Mouse (Mus musculus): Measurements from ENCODE around the gene Iars2. TPM values are rescaled to one million over a fixed set of nuclear protein-coding genes. Genes with fewer than 3 reads are reported as not detected.

Gene Iars2
- total and polyA plus RNA-seq, 3 experiments: 39.9 to 43.9 TPM; not detected in 1

- no peak for TF ChIP-seq ZMIZ1 (IDR thresholded peaks at IDR 0.05; ENCODE audit: low read depth, low read length)
- TF ChIP-seq TAL1 (IDR thresholded peaks at IDR 0.05; ENCODE audit: low read length): no peak
- TF ChIP-seq EP300 (IDR thresholded peaks at IDR 0.05; ENCODE audit: low read depth in 1 of 2, low read length in 2 of 2): no peak
- no peak for TF ChIP-seq USF2 (IDR thresholded peaks at IDR 0.05; ENCODE audit: borderline replicate concordance in 1 of 2, insufficient read depth in 1 of 2, low read depth in 1 of 2, low read length in 2 of 2)
- no peak for TF ChIP-seq SMC3 (IDR thresholded peaks at IDR 0.05; ENCODE audit: low read depth, low read length)
- no peak for TF ChIP-seq CHD1 (IDR thresholded peaks at IDR 0.05; ENCODE audit: low read depth, low read length)
- no peak for TF ChIP-seq POLR2A (IDR thresholded peaks at IDR 0.05; ENCODE audit: control insufficient read depth in 1 of 2, insufficient read depth in 1 of 2, low read depth in 1 of 2, low read length in 2 of 2, poor library complexity in 1 of 2)
- no peak for TF ChIP-seq RAD21 (IDR thresholded peaks at IDR 0.05; ENCODE audit: low read depth, low read length)
- no peak for TF ChIP-seq USF1 (IDR thresholded peaks at IDR 0.05; ENCODE audit: low read depth, low read length)
- no peak for TF ChIP-seq GATA1 (IDR thresholded peaks at IDR 0.05; ENCODE audit: low read depth, low read length)
- TF ChIP-seq NELFE (IDR thresholded peaks at IDR 0.05; ENCODE audit: low read depth, low read length): no peak
- TF ChIP-seq POLR2AphosphoS2 (IDR thresholded peaks at IDR 0.05; ENCODE audit: low read length): no peak
- no peak for TF ChIP-seq CTCF (IDR thresholded peaks at IDR 0.05 in 2 of 3, conservative IDR thresholded peaks at IDR 0.05 in 1 of 3; ENCODE audit: control insufficient read depth in 1 of 3, insufficient read depth in 1 of 3, low read depth in 2 of 3, low read length in 3 of 3, poor library complexity in 1 of 3, severe bottlenecking in 1 of 3)
- TF ChIP-seq MAZ (IDR thresholded peaks at IDR 0.05; ENCODE audit: low read depth, low read length): no peak
- TF ChIP-seq ZNF384 (IDR thresholded peaks at IDR 0.05; ENCODE audit: low read depth, low read length): no peak
- no peak for TF ChIP-seq JUND (IDR thresholded peaks at IDR 0.05; ENCODE audit: low read depth, low read length)
- TF ChIP-seq TBP (IDR thresholded peaks at IDR 0.05; ENCODE audit: low read depth, low read length): no peak
- DNase-seq (ENCODE audit: low read depth, low spot score): no peak
- Histone ChIP-seq H3K4me3 (ENCODE audit: control insufficient read depth in 1 of 2, insufficient read depth in 1 of 2, low read depth in 2 of 2, low read length in 2 of 2) (no peak overlapping the region), H3K79me2 (ENCODE audit: control insufficient read depth, insufficient read depth, low read length, poor library complexity) (no peaks in the 10 kb centered on the region), H3K4me1 (ENCODE audit: control insufficient read depth in 1 of 2, insufficient read depth in 2 of 2, low read length in 2 of 2) (no peaks in the 10 kb centered on the region), H3K27ac (ENCODE audit: control insufficient read depth, low read depth, low read length) (no peak overlapping the region), H3K9ac (ENCODE audit: control insufficient read depth, low read depth, low read length, poor library complexity, severe bottlenecking) (no peak overlapping the region), H3K36me3 (ENCODE audit: control insufficient read depth in 1 of 2, insufficient read depth in 2 of 2, low read length in 2 of 2) (peaks cover 0 to 2% of the 10 kb centered on the region in 2 experiments; a peak in 2 of 4 replicates), H3K9me3 (replicated peaks; ENCODE audit: insufficient read depth, low read length) (no peaks in the 10 kb centered on the region), H3K27me3 (ENCODE audit: control insufficient read depth in 1 of 2, insufficient read depth in 2 of 2, low read length in 2 of 2) (no peaks in the 10 kb centered on the region)
These were observed 80.5 kb downstream of the Iars2 start for GRCm38 (mm10) chr1:185248728-185249127.

- H3K4me1 ChIP-seq (ENCODE audit: control insufficient read depth in 1 of 2, insufficient read depth in 2 of 2, low read length in 2 of 2): no peaks in the 10 kb centered on the region
- no peak for DNase-seq (ENCODE audit: low read depth, low spot score)
- no peak overlapping the region for H3K27ac ChIP-seq (ENCODE audit: control insufficient read depth, low read depth, low read length)
- peaks cover 0 to 9% of the 10 kb centered on the region in 2 experiments; a peak in 2 of 4 replicates for H3K36me3 ChIP-seq (ENCODE audit: control insufficient read depth in 1 of 2, insufficient read depth in 2 of 2, low read length in 2 of 2)
- no peaks in the 10 kb centered on the region for H3K79me2 ChIP-seq (ENCODE audit: control insufficient read depth, insufficient read depth, low read length, poor library complexity)
- no peak overlapping the region for H3K4me3 ChIP-seq (ENCODE audit: control insufficient read depth in 1 of 2, insufficient read depth in 1 of 2, low read depth in 2 of 2, low read length in 2 of 2)
- H3K27me3 ChIP-seq (ENCODE audit: control insufficient read depth in 1 of 2, insufficient read depth in 2 of 2, low read length in 2 of 2): no peaks in the 10 kb centered on the region
- no peak overlapping the region for H3K9ac ChIP-seq (ENCODE audit: control insufficient read depth, low read depth, low read length, poor library complexity, severe bottlenecking)
- no peak for TF ChIP-seq POLR2AphosphoS5 (IDR thresholded peaks at IDR 0.05; ENCODE audit: borderline replicate concordance, low read depth, low read length)
- TF ChIP-seq USF2 (IDR thresholded peaks at IDR 0.05; ENCODE audit: borderline replicate concordance in 1 of 2, insufficient read depth in 1 of 2, low read depth in 1 of 2, low read length in 2 of 2): no peak
- TF ChIP-seq MAFK (IDR thresholded peaks at IDR 0.05; ENCODE audit: borderline replicate concordance, low read depth, low read length): no peak
- no peak for TF ChIP-seq ETS1 (IDR thresholded peaks at IDR 0.05; ENCODE audit: low read depth, low read length)
- TF ChIP-seq EP300 (IDR thresholded peaks at IDR 0.05; ENCODE audit: low read depth in 1 of 2, low read length in 2 of 2): no peak
- TF ChIP-seq E2F4 (IDR thresholded peaks at IDR 0.05; ENCODE audit: borderline replicate concordance, low read depth, low read length): no peak
- no peak for TF ChIP-seq MYB (IDR thresholded peaks at IDR 0.05; ENCODE audit: low read depth, low read length)
- TF ChIP-seq TBP (IDR thresholded peaks at IDR 0.05; ENCODE audit: low read depth, low read length): no peak
- no peak for TF ChIP-seq MYC (IDR thresholded peaks at IDR 0.05; ENCODE audit: low read depth, low read length)
- TF ChIP-seq SMC3 (IDR thresholded peaks at IDR 0.05; ENCODE audit: low read depth, low read length): no peak
- no peak for TF ChIP-seq USF1 (IDR thresholded peaks at IDR 0.05; ENCODE audit: low read depth, low read length)
- TF ChIP-seq MAX (IDR thresholded peaks at IDR 0.05; ENCODE audit: low read length): no peak
- TF ChIP-seq MEF2A (IDR thresholded peaks at IDR 0.05; ENCODE audit: extremely low read depth, insufficient replicate concordance, low read depth, low read length, poor library complexity, severe bottlenecking): no peak
- TF ChIP-seq GATA1 (IDR thresholded peaks at IDR 0.05; ENCODE audit: low read depth, low read length): no peak
- no peak for TF ChIP-seq MAZ (IDR thresholded peaks at IDR 0.05; ENCODE audit: low read depth, low read length)
- TF ChIP-seq CHD2 (IDR thresholded peaks at IDR 0.05; ENCODE audit: low read length): no peak
- no peak for TF ChIP-seq KAT2A (conservative IDR thresholded peaks at IDR 0.05; ENCODE audit: low read depth, low read length)
- H3K9me3 ChIP-seq (replicated peaks; ENCODE audit: insufficient read depth, low read length): no peaks in the 10 kb centered on the region
These were observed 81.6 kb downstream of the Iars2 start for GRCm38 (mm10) chr1:185247429-185248085.

Measured in MEL (cell line).